Mouse (Mus musculus) right cerebral cortex, postnatal 14 days (tissue): Measurements from ENCODE around the gene Apol7b.
A peak's percentile ranks its signal among the peaks of the same experiment; 100 is the strongest.
"Not testable (repeated sequence)": the region's sequence is repeated elsewhere in the genome, so short reads cannot be mapped to it uniquely, and the experiment has no call there.

Experiments used
- DNase-seq: peaks from one replicate; pipeline ENCODE4 v3.0.0; 2022

Gene Apol7b

GRCm38 (mm10) chr15:77447392-77447791 is at the start of gene Apol7b:
TSS of gene Apol7b (minus strand) at chr15:77447492.
- not testable (repeated sequence) for DNase-seq

GRCm38 (mm10) chr15:77494694-77495093 is 47.4 kb upstream of the Apol7b start:
- not testable (repeated sequence) for DNase-seq

- DNase-seq = not testable (repeated sequence)
Observed at GRCm38 (mm10) chr15:77493181-77493580, 45.9 kb upstream of the Apol7b start.

- no peak for DNase-seq
Observed at GRCm38 (mm10) chr15:77482140-77482794, 35.0 kb upstream of the Apol7b start.

GRCm38 (mm10) chr15:77476693-77477092 is 29.4 kb upstream of the Apol7b start, which contains the start of gene Apol10a:
TSS of gene Apol10a (plus strand) at chr15:77477047.
- not testable (repeated sequence) for DNase-seq

- DNase-seq = not testable (repeated sequence)
Observed at GRCm38 (mm10) chr15:77474699-77475390, 27.6 kb upstream of the Apol7b start.

- not testable (repeated sequence) for DNase-seq
Observed at GRCm38 (mm10) chr15:77449927-77450326, 2.6 kb upstream of the Apol7b start.

GRCm38 (mm10) chr15:77445668-77446067 is 1.6 kb downstream of the Apol7b start:
- not testable (repeated sequence) for DNase-seq

GRCm38 (mm10) chr15:77444746-77445145 is 2.5 kb downstream of the Apol7b start:
- peak; percentile 24 for DNase-seq

GRCm38 (mm10) chr15:77428690-77429448 is 18.4 kb downstream of the Apol7b start:
- not testable (repeated sequence) for DNase-seq

- not testable (repeated sequence) for DNase-seq
Observed at GRCm38 (mm10) chr15:77422925-77423324, 24.4 kb downstream of the Apol7b start.

GRCm38 (mm10) chr15:77419657-77420056 is 27.6 kb downstream of the Apol7b start:
- not testable (repeated sequence) for DNase-seq

GRCm38 (mm10) chr15:77416655-77417333 is 30.5 kb downstream of the Apol7b start:
- not testable (repeated sequence) for DNase-seq

- not testable (repeated sequence) for DNase-seq
Observed at GRCm38 (mm10) chr15:77415653-77416052, 31.6 kb downstream of the Apol7b start.

GRCm38 (mm10) chr15:77412695-77413094 is 34.6 kb downstream of the Apol7b start:
- not testable (repeated sequence) for DNase-seq

GRCm38 (mm10) chr15:77411035-77411434 is 36.3 kb downstream of the Apol7b start, which contains the start of gene Apol9a:
TSS of gene Apol9a (minus strand) at chr15:77411135.
- not testable (repeated sequence) for DNase-seq

- DNase-seq = not testable (repeated sequence)
Observed at GRCm38 (mm10) chr15:77406370-77406769, 40.9 kb downstream of the Apol7b start.

- peak; percentile 22 for DNase-seq
Observed at GRCm38 (mm10) chr15:77399027-77399426, 48.3 kb downstream of the Apol7b start, which contains the start of gene Apol7a. TSS of gene Apol7a (minus strand) at chr15:77399110.

- DNase-seq = not testable (repeated sequence)
Observed at GRCm38 (mm10) chr15:77397450-77398132, 49.7 kb downstream of the Apol7b start.

GRCm38 (mm10) chr15:77393832-77394231 is 53.5 kb downstream of the Apol7b start:
- not testable (repeated sequence) for DNase-seq

GRCm38 (mm10) chr15:77387462-77387861 is 59.8 kb downstream of the Apol7b start:
- no peak for DNase-seq
